21 mouse cellular contexts compared by ENCODE assay signal in the genomic region with DNA sequence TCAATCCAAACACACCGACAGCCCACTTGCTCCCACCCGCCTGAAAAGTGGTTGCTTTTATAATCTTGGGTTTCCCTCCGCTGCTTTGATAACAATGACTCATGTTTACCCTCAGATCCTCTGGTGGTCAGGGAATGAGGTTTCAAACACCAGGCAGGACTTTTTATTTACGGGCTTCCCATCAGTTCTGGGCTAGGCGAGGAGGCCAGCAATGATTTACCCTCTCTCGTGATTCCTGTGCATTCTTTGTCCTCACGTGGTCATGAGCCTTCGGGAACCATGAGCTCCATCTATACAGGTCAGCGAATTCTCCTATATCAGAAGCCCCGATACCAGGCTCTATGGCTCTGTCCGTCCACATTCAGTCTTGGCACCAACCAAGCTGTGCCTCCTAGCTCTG. TPM values are rescaled to one million over a fixed set of nuclear protein-coding genes. Genes with fewer than 3 reads are reported as not detected.
A peak's percentile ranks its signal among the peaks of the same experiment; 100 is the strongest.
DNase-seq lines count a peak whose midpoint lies in the region; ATAC-seq and TF ChIP-seq lines count a peak whose summit lies in the region.
"Had no signal": no experiment of that assay in that cellular context is flagged by ENCODE, and none has a peak within 500 bp of the region (broad histone marks: within the 10 kb centered on the region; RNA-seq: fewer than 3 reads in every experiment).

No protein-coding gene starts in this region.

- no peaks in the 10 kb centered on the region for H3K27me3 ChIP-seq in kidney, adult 2 months (replicated peaks; ENCODE audit: control insufficient read depth, insufficient read depth, low read length)
- H3K27me3 ChIP-seq in kidney, embryonic 14.5 days (ENCODE audit: control insufficient read depth, insufficient read depth, low read length): no peaks in the 10 kb centered on the region
- H3K27me3 ChIP-seq: forebrain, embryonic 13.5 days; hindbrain, embryonic 15.5 days had no signal

- no peak overlapping the region for H3K9ac ChIP-seq in kidney, embryonic 14.5 days (ENCODE audit: low read depth, low read length)
- H3K9ac ChIP-seq: forebrain, embryonic 13.5 days; forebrain, postnatal 0 days; heart, embryonic 13.5 days; hindbrain, embryonic 15.5 days had no signal

- no peaks in the 10 kb centered on the region for H3K9me3 ChIP-seq in kidney, embryonic 14.5 days (ENCODE audit: control insufficient read depth, low read length)
- H3K9me3 ChIP-seq: embryonic facial prominence, embryonic 10.5 days; forebrain, embryonic 13.5 days; G1E; heart, embryonic 13.5 days; hindbrain, embryonic 15.5 days had no signal

- DNase-seq in kidney, adult 2 months: peak; percentile 43
- DNase-seq in kidney, adult 11 months: no peak
- DNase-seq in kidney, postnatal 10 days: peak; percentile 33
- DNase-seq in embryo, embryonic 10 days (ENCODE audit: low spot score): no peak
- no peak for DNase-seq in embryo, embryonic 11 days
- DNase-seq: adrenal gland, postnatal 10 days; cerebellum, adult 11-12 months; cerebellum, adult 9-10 months; cerebellum, postnatal 25 days; forebrain, postnatal 0 days; gastrocnemius, postnatal 14 days; heart, postnatal 36 days had no signal

- TF ChIP-seq CTCF in kidney, adult 2 months (conservative IDR thresholded peaks at IDR 0.05; ENCODE audit: insufficient read depth, insufficient read length, low read depth, low read length): no peak

- 26% methylated on average over 11 of the region's 11 CpGs for WGBS in kidney, adult 2 months
- WGBS in kidney, embryonic 14.5 days: 24% methylated on average over 11 of the region's 11 CpGs

- H3K4me1 ChIP-seq in kidney, adult 2 months (ENCODE audit: control insufficient read depth, insufficient read depth, low read length): peaks cover 13% of the 10 kb centered on the region; the same call in 1 of the 2 replicates
- H3K4me1 ChIP-seq in kidney, embryonic 14.5 days (ENCODE audit: control insufficient read depth, insufficient read depth, low read length): peaks cover 16% of the 10 kb centered on the region; the same call in 1 of the 2 replicates

- ATAC-seq in kidney, embryonic 14.5 days (ENCODE audit: low FRiP score, low TSS enrichment): peak; percentile 51
- ATAC-seq: CD4-positive, CD25-positive, alpha-beta regulatory T cell, adult 4 months; forebrain, embryonic 13.5 days; forebrain, postnatal 0 days had no signal

- no peak for TF ChIP-seq POLR2A in kidney, adult 2 months (IDR thresholded peaks at IDR 0.05; ENCODE audit: low read depth, low read length)

- no peak overlapping the region for H3K27ac ChIP-seq in kidney, adult 2 months (ENCODE audit: insufficient read depth, low read depth, low read length)
- H3K27ac ChIP-seq in kidney, embryonic 14.5 days (ENCODE audit: low read depth, low read length): no peak overlapping the region
- H3K27ac ChIP-seq: embryonic facial prominence, embryonic 10.5 days; forebrain, embryonic 13.5 days; heart, embryonic 13.5 days; hindbrain, embryonic 15.5 days had no signal

- no peaks in the 10 kb centered on the region for H3K36me3 ChIP-seq in kidney, adult 2 months (ENCODE audit: control insufficient read depth, insufficient read depth, low read length)
- no peaks in the 10 kb centered on the region for H3K36me3 ChIP-seq in kidney, embryonic 14.5 days (ENCODE audit: control insufficient read depth, insufficient read depth, low read length)
- H3K36me3 ChIP-seq: embryonic facial prominence, embryonic 10.5 days; G1E; heart, embryonic 13.5 days; hindbrain, embryonic 15.5 days had no signal

- no peak overlapping the region for H3K4me3 ChIP-seq in kidney, adult 2 months (ENCODE audit: insufficient read depth, low read depth, low read length)
- no peak overlapping the region for H3K4me3 ChIP-seq in kidney, embryonic 14.5 days (ENCODE audit: low read length)
- H3K4me3 ChIP-seq: embryonic facial prominence, embryonic 10.5 days; forebrain, embryonic 13.5 days; heart, embryonic 13.5 days; hindbrain, embryonic 15.5 days had no signal

- no peak overlapping the region for H3K4me2 ChIP-seq in kidney, embryonic 14.5 days (replicated peaks; ENCODE audit: low read depth, low read length)
- H3K4me2 ChIP-seq: forebrain, embryonic 13.5 days; heart, embryonic 13.5 days; hindbrain, embryonic 15.5 days had no signal

RNA-seq across cellular contexts. Expression of gene Slc22a2, which starts 3.0 kb away (rescaled TPM):
- 190 and 199 TPM in 2 replicates for polyA plus RNA-seq in kidney, adult 2 months (2012; rRNA removed)
- 0.23 and 1.8 TPM in 2 replicates for polyA plus RNA-seq in kidney, embryonic 14.5 days (2014; fragmentation: Nextera tagmentation; extraction: Ambion mirVana)
- polyA plus RNA-seq: embryonic facial prominence, embryonic 10.5 days; G1E; heart, embryonic 13.5 days; heart, postnatal 0 days; hindbrain, embryonic 11.5 days had no signal

Comparison
In these comparisons a context has a peak if more than half of its experiments do, and no peak if none do; other contexts are left out.
1. DNase-seq: peak in kidney, adult 2 months (single experiment) and kidney, postnatal 10 days (single experiment); none in kidney, adult 11 months (single experiment), embryo, embryonic 10 days (single experiment) and embryo, embryonic 11 days (single experiment).
2. RNA of gene Slc22a2, which starts 3.0 kb away (polyA plus RNA-seq): 190 to 199 TPM in kidney, adult 2 months; 0.23 to 1.8 TPM in kidney, embryonic 14.5 days; every median in the first group is over 10 times any median in the second.